Mouse (Mus musculus): Measurements from ENCODE around the gene Ppib. TPM values are rescaled to one million over a fixed set of nuclear protein-coding genes. Genes with fewer than 3 reads are reported as not detected.

The Ppib gene
- total RNA-seq, 2 experiments from 2014 or later = 172 to 181 TPM

- DNase-seq (ENCODE audit: low spot score in 2 of 2) = no peak
- intact Hi-C loops (cut with DNase I) = no loop called here
Observed at GRCm38 (mm10) chr9:66114341-66114740, 54.3 kb downstream of the Ppib start.

Other genes with a start within 250 kb of the Ppib start
- gene Zfp609, start 232.7 kb upstream of the Ppib start, total RNA-seq (2021) = 10 to 100 TPM; 45.2 to 53.4 TPM
- under 1 TPM; 0.22 to 0.68 TPM for gene Pclaf, start 170.0 kb upstream of the Ppib start, total RNA-seq (2021)
- 10 to 100 TPM; 31.9 to 36.4 TPM for gene Trip4, start 151.4 kb upstream of the Ppib start, total RNA-seq (2021)
- 10 to 100 TPM; 36.9 to 50.0 TPM for gene Csnk1g1, start 151.3 kb upstream of the Ppib start, total RNA-seq (2021)
- 1 to 10 TPM; 3.3 to 4.1 TPM for gene Snx22, start 9.5 kb downstream of the Ppib start, total RNA-seq (2021)
- 10 to 100 TPM; 71.1 to 76.1 TPM for gene Snx1, start 66.4 kb downstream of the Ppib start, total RNA-seq (2021)
- gene Ciao2a, start 66.4 kb downstream of the Ppib start, total RNA-seq (2021) = 10 to 100 TPM; 26.4 to 28.0 TPM
- 1 to 10 TPM; 2.4 to 3.6 TPM for gene Dapk2, start 98.0 kb downstream of the Ppib start, total RNA-seq (2021)